In genomic region chr11:97441658-97442125, GRCm38 (mm10) we compare ENCODE assay signal across 8 mouse cellular contexts. TPM values are rescaled to one million over a fixed set of nuclear protein-coding genes. Genes with fewer than 3 reads are reported as not detected.
A peak's percentile ranks its signal among the peaks of the same experiment; 100 is the strongest.
DNase-seq lines count a peak whose midpoint lies in the region; ATAC-seq and TF ChIP-seq lines count a peak whose summit lies in the region.

No protein-coding gene starts in this region.

- no peak for ATAC-seq in heart, embryonic 15.5 days (replicated peaks; ENCODE audit: insufficient number of reproducible peaks, insufficient read depth, low FRiP score, low read depth)
- ATAC-seq in liver, embryonic 15.5 days (ENCODE audit: insufficient read depth) = no peak
- no peak for ATAC-seq in inflammation-experienced regulatory T-cells, adult 6 months

- no peak for DNase-seq in heart, embryonic 10.5 days (ENCODE audit: low spot score)
- no peak for DNase-seq in heart, postnatal 4 days
- no peak for DNase-seq in ES-E14 (ENCODE audit: low read depth, low spot score)
- no peak for DNase-seq in right cerebral cortex, postnatal 4 days
- DNase-seq in frontal cortex, adult 2 months (ENCODE audit: extremely low spot score in 1 of 2, low spot score in 1 of 2) = no peak

- WGBS in heart, embryonic 10.5 days = 4% methylated on average over 3 of the region's 3 CpGs
- WGBS in heart, embryonic 15.5 days = 13% methylated on average over 3 of the region's 3 CpGs
- WGBS in liver, embryonic 15.5 days (ENCODE audit: insufficient replicate concordance) = 7% methylated on average over 3 of the region's 3 CpGs

- peaks cover 42% of the 10 kb centered on the region for H3K36me3 ChIP-seq in heart, embryonic 10.5 days
- H3K36me3 ChIP-seq in ES-E14 (ENCODE audit: control insufficient read depth, insufficient read depth, low read length, poor library complexity, severe bottlenecking) = peaks cover 25% of the 10 kb centered on the region
- peaks cover 29% of the 10 kb centered on the region for H3K36me3 ChIP-seq in heart, embryonic 15.5 days
- peaks cover 33% of the 10 kb centered on the region for H3K36me3 ChIP-seq in liver, embryonic 15.5 days (replicated peaks)

- H3K9me3 ChIP-seq in heart, embryonic 10.5 days = no peaks in the 10 kb centered on the region
- H3K9me3 ChIP-seq in ES-E14 (ENCODE audit: control insufficient read depth, insufficient read depth, low read depth, low read length) = no peaks in the 10 kb centered on the region
- no peaks in the 10 kb centered on the region for H3K9me3 ChIP-seq in heart, embryonic 15.5 days (replicated peaks)
- no peaks in the 10 kb centered on the region for H3K9me3 ChIP-seq in liver, embryonic 15.5 days (replicated peaks)

- peak overlapping the region; percentile 88 for H3K4me2 ChIP-seq in heart, embryonic 15.5 days
- peak overlapping the region; percentile 90 for H3K4me2 ChIP-seq in liver, embryonic 15.5 days

- in situ Hi-C loops in ES-E14 (cut with MboI; ENCODE audit: low sequenced_read_pairs in 2 of 2, unreplicated experiment in 2 of 2) = no loop called here

- H3K4me1 ChIP-seq in heart, embryonic 10.5 days = peaks cover 99% of the 10 kb centered on the region
- H3K4me1 ChIP-seq in ES-E14 (ENCODE audit: control insufficient read depth in 2 of 2, insufficient read depth in 2 of 2, low read length in 2 of 2, poor library complexity in 1 of 2) = peaks cover 15 to 49% of the 10 kb centered on the region in 2 experiments; a peak in 3 of 4 replicates
- peaks cover 85% of the 10 kb centered on the region for H3K4me1 ChIP-seq in heart, embryonic 15.5 days (replicated peaks)
- peaks cover 100% of the 10 kb centered on the region for H3K4me1 ChIP-seq in liver, embryonic 15.5 days (replicated peaks)

- no peaks in the 10 kb centered on the region for H3K27me3 ChIP-seq in heart, embryonic 10.5 days (ENCODE audit: insufficient read depth, poor library complexity, severe bottlenecking)
- H3K27me3 ChIP-seq in heart, embryonic 15.5 days = no peaks in the 10 kb centered on the region
- H3K27me3 ChIP-seq in liver, embryonic 15.5 days = no peaks in the 10 kb centered on the region

- peak overlapping the region; percentile 99 for H3K27ac ChIP-seq in heart, embryonic 10.5 days
- no peak overlapping the region; the same call in 1 of the 2 replicates for H3K27ac ChIP-seq in ES-E14 (ENCODE audit: insufficient read depth, low read depth, low read length, poor library complexity, severe bottlenecking)
- H3K27ac ChIP-seq in heart, embryonic 15.5 days = peak overlapping the region; percentile 92
- peak overlapping the region; percentile 98 for H3K27ac ChIP-seq in liver, embryonic 15.5 days (replicated peaks)

- H3K9ac ChIP-seq in ES-E14 (ENCODE audit: insufficient read depth, low read depth, low read length, poor library complexity, severe bottlenecking) = no peak overlapping the region
- peak overlapping the region; percentile 98 for H3K9ac ChIP-seq in heart, embryonic 15.5 days
- H3K9ac ChIP-seq in liver, embryonic 15.5 days = peak overlapping the region; percentile 96

- H3K4me3 ChIP-seq in heart, embryonic 10.5 days = peak overlapping the region; percentile 99
- H3K4me3 ChIP-seq in ES-E14 (ENCODE audit: insufficient read depth in 1 of 2, low read depth in 1 of 2, low read length in 2 of 2, poor library complexity in 1 of 2, severe bottlenecking in 1 of 2) = peak overlapping the region; percentile 2 to 25; a peak in 2 of 4 replicates
- H3K4me3 ChIP-seq in heart, embryonic 15.5 days = peak overlapping the region; percentile 91
- H3K4me3 ChIP-seq in liver, embryonic 15.5 days (replicated peaks) = peak overlapping the region; percentile 84

TF ChIP-seq in ES-E14, 5 proteins besides CTCF, POLR2A, EP300 and RAD21:
- no peak for TF ChIP-seq ZNF384 (IDR thresholded peaks at IDR 0.05; ENCODE audit: low read depth, low read length)
- TF ChIP-seq ZC3H11A (IDR thresholded peaks at IDR 0.05; ENCODE audit: borderline replicate concordance, low read depth, low read length) = no peak
- no peak for TF ChIP-seq CHD2 (IDR thresholded peaks at IDR 0.05; ENCODE audit: low read depth, low read length)
- no peak for TF ChIP-seq MAFK (IDR thresholded peaks at IDR 0.05; ENCODE audit: insufficient read depth, low read depth, low read length)
TF ChIP-seq in ES-E14: peak in this region for 0.

RNA-seq across cellular contexts. Expression of gene Arhgap23, which starts 26.4 kb away (rescaled TPM):
- polyA plus RNA-seq in heart, embryonic 10.5 days (2016; fragmentation: Nextera tagmentation; extraction: Ambion mirVana) = 6.8 and 7.8 TPM in 2 replicates
- total RNA-seq in heart, postnatal 4 days (2021) = 10 to 100 TPM; 51.0 to 52.3 TPM
- 22.6 and 26.3 TPM in 2 replicates for total RNA-seq in ES-E14 (2012; rRNA removed)
- 6.0 and 7.8 TPM in 2 replicates for polyA plus RNA-seq in heart, embryonic 15.5 days (2015; fragmentation: Nextera tagmentation; extraction: Ambion mirVana)
- polyA plus RNA-seq in liver, embryonic 15.5 days (2015; fragmentation: Nextera tagmentation; extraction: Ambion mirVana) = 6.6 and 9.4 TPM in 2 replicates
- not detected for polyA plus RNA-seq in inflammation-experienced regulatory T-cells, adult 6 months (2017; shearing (Covaris generic))
- polyA plus RNA-seq in frontal cortex, adult 2 months (2012; rRNA removed) = 53.4 and 64.2 TPM in 2 replicates

RNA-seq across cellular contexts. Expression of gene 4933428G20Rik, which starts 58.4 kb away (rescaled TPM):
- polyA plus RNA-seq in heart, embryonic 10.5 days (2016; fragmentation: Nextera tagmentation; extraction: Ambion mirVana) = 1.3 TPM in 2 replicates
- total RNA-seq in heart, postnatal 4 days (2021) = not detected
- total RNA-seq in ES-E14 (2012; rRNA removed) = 0.36 and 0.63 TPM in 2 replicates
- polyA plus RNA-seq in heart, embryonic 15.5 days (2015; fragmentation: Nextera tagmentation; extraction: Ambion mirVana) = 0.78 and 1.0 TPM in 2 replicates
- 0.39 and 0.61 TPM in 2 replicates for polyA plus RNA-seq in liver, embryonic 15.5 days (2015; fragmentation: Nextera tagmentation; extraction: Ambion mirVana)
- polyA plus RNA-seq in inflammation-experienced regulatory T-cells, adult 6 months (2017; shearing (Covaris generic)) = not detected
- 0.13 and 0.24 TPM in 2 replicates for polyA plus RNA-seq in frontal cortex, adult 2 months (2012; rRNA removed)

Comparison
In these comparisons a context has a peak if more than half of its experiments do, and no peak if none do; other contexts are left out.
1. H3K4me3 ChIP-seq: peak in every context shown above with its lines; median percentile 99 in heart, embryonic 10.5 days; 91 in heart, embryonic 15.5 days; 84 in liver, embryonic 15.5 days; 14 in ES-E14.